In the genomic region with DNA sequence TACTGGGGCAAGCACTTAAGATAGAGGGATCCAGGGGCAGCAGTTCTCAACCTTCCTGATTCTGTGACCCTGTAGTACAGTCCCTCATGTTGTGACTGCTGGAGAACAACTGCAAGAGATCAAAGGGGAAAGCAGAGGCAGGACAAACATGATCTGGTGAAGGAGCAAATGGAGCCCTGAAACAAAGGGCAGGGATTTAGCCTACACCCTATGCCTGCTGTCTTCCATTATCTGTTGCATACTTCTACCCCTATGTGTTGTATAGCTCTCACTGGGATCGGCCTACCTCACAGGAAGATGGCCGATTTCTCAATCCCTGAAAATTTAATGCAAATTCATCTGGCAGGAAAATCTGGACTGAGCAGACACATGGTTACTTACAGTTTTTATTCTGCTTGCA, we compare ENCODE assay signal across 25 mouse cellular contexts.
DNase-seq lines count a peak whose midpoint lies in the region; ATAC-seq lines count a peak whose summit lies in the region.
"Had no signal": no experiment of that assay in that cellular context is flagged by ENCODE, and none has a peak within 500 bp of the region (broad histone marks: within the 10 kb centered on the region; RNA-seq: fewer than 3 reads in every experiment).

No protein-coding gene starts in this region.

- no peak overlapping the region for H3K9ac ChIP-seq in hindbrain, embryonic 12.5 days
- H3K9ac ChIP-seq in midbrain, embryonic 11.5 days (ENCODE audit: low read length), result no peak overlapping the region
- H3K9ac ChIP-seq in midbrain, embryonic 14.5 days (replicated peaks; ENCODE audit: low read length), result no peak overlapping the region
- H3K9ac ChIP-seq: embryonic facial prominence, embryonic 12.5 days; embryonic facial prominence, embryonic 15.5 days; hindbrain, embryonic 14.5 days had no signal

- no peak overlapping the region for H3K4me2 ChIP-seq in hindbrain, embryonic 12.5 days (replicated peaks)
- H3K4me2 ChIP-seq in midbrain, embryonic 11.5 days, result no peak overlapping the region
- no peak overlapping the region for H3K4me2 ChIP-seq in midbrain, embryonic 14.5 days (ENCODE audit: low read length)
- H3K4me2 ChIP-seq: embryonic facial prominence, embryonic 12.5 days; embryonic facial prominence, embryonic 15.5 days; heart, embryonic 11.5 days; hindbrain, embryonic 14.5 days had no signal

- H3K27me3 ChIP-seq in hindbrain, embryonic 10.5 days (ENCODE audit: insufficient read depth, poor library complexity, severe bottlenecking), result no peaks in the 10 kb centered on the region
- H3K27me3 ChIP-seq in hindbrain, embryonic 12.5 days, result no peaks in the 10 kb centered on the region
- no peaks in the 10 kb centered on the region for H3K27me3 ChIP-seq in midbrain, embryonic 11.5 days (ENCODE audit: control insufficient read depth, insufficient read depth, low read length)
- H3K27me3 ChIP-seq in midbrain, embryonic 14.5 days (ENCODE audit: control insufficient read depth, insufficient read depth, low read length), result no peaks in the 10 kb centered on the region
- H3K27me3 ChIP-seq: embryonic facial prominence, embryonic 12.5 days; embryonic facial prominence, embryonic 15.5 days had no signal

- H3K9me3 ChIP-seq in hindbrain, embryonic 10.5 days, result no peaks in the 10 kb centered on the region
- no peaks in the 10 kb centered on the region for H3K9me3 ChIP-seq in hindbrain, embryonic 12.5 days (replicated peaks)
- no peaks in the 10 kb centered on the region for H3K9me3 ChIP-seq in midbrain, embryonic 11.5 days (ENCODE audit: control insufficient read depth, low read length)
- H3K9me3 ChIP-seq in midbrain, embryonic 14.5 days (ENCODE audit: control insufficient read depth, low read length), result no peaks in the 10 kb centered on the region
- H3K9me3 ChIP-seq: embryonic facial prominence, embryonic 12.5 days; embryonic facial prominence, embryonic 15.5 days had no signal

- WGBS in hindbrain, embryonic 10.5 days, result 78% methylated on average over 2 of the region's 2 CpGs
- WGBS in hindbrain, embryonic 12.5 days, result 81% methylated on average over 2 of the region's 2 CpGs
- 61% methylated on average over 2 of the region's 2 CpGs for WGBS in midbrain, embryonic 11.5 days
- WGBS in midbrain, embryonic 14.5 days, result 65% methylated on average over 2 of the region's 2 CpGs

- peak overlapping the region; percentile 81 for H3K27ac ChIP-seq in hindbrain, embryonic 10.5 days
- H3K27ac ChIP-seq in hindbrain, embryonic 12.5 days, result no peak overlapping the region
- no peak overlapping the region; the same call in 1 of the 2 replicates for H3K27ac ChIP-seq in midbrain, embryonic 11.5 days (ENCODE audit: low read depth, low read length)
- no peak overlapping the region for H3K27ac ChIP-seq in midbrain, embryonic 14.5 days (replicated peaks; ENCODE audit: low read depth, low read length)
- H3K27ac ChIP-seq: embryonic facial prominence, embryonic 12.5 days; embryonic facial prominence, embryonic 15.5 days; hindbrain, embryonic 14.5 days; hindbrain, postnatal 0 days had no signal

- no peak for ATAC-seq in hindbrain, embryonic 12.5 days (ENCODE audit: low FRiP score)
- ATAC-seq in midbrain, embryonic 11.5 days (ENCODE audit: low FRiP score), result 0 out of 2 replicates have a peak, but pooled peaks have one; percentile 48
- no peak for ATAC-seq in midbrain, embryonic 14.5 days (ENCODE audit: low FRiP score, low TSS enrichment)
- no peak for ATAC-seq in megakaryocyte progenitor cell, adult 5-6 weeks (replicated peaks; ENCODE audit: poor library complexity)
- ATAC-seq: activated CD4-positive, CD25-positive, alpha-beta regulatory T cell, adult 4 months; CD4-positive, CD25-positive, alpha-beta regulatory T cell, adult 4 months; hindbrain, postnatal 0 days; inflammation-experienced regulatory T-cells, adult 6 months; intestine, embryonic 16.5 days; Patski had no signal

- no peak for DNase-seq in hindbrain, embryonic 10.5 days (ENCODE audit: low spot score)
- no peak for DNase-seq in midbrain, embryonic 11.5 days (ENCODE audit: low spot score, missing footprints)
- no peak for DNase-seq in midbrain, embryonic 14.5 days
- peak; percentile 53 for DNase-seq in R1 (ENCODE audit: low read depth, low spot score)
- DNase-seq: adrenal gland, postnatal 10 days; adrenal gland, postnatal 36 days; cerebellum, adult 18-20 months; cerebellum, adult 9-10 months; cerebellum, postnatal 25 days; gastrocnemius, postnatal 10 days; gastrocnemius, postnatal 36 days; heart, postnatal 36 days; kidney, adult 18-20 months had no signal

- no peak overlapping the region for H3K4me3 ChIP-seq in hindbrain, embryonic 10.5 days
- H3K4me3 ChIP-seq in hindbrain, embryonic 12.5 days, result no peak overlapping the region
- no peak overlapping the region for H3K4me3 ChIP-seq in midbrain, embryonic 11.5 days (ENCODE audit: low read depth, low read length)
- H3K4me3 ChIP-seq in midbrain, embryonic 14.5 days (replicated peaks; ENCODE audit: low read depth, low read length), result no peak overlapping the region
- H3K4me3 ChIP-seq: embryonic facial prominence, embryonic 12.5 days; embryonic facial prominence, embryonic 15.5 days had no signal

- no peaks in the 10 kb centered on the region for H3K36me3 ChIP-seq in hindbrain, embryonic 10.5 days
- no peaks in the 10 kb centered on the region for H3K36me3 ChIP-seq in hindbrain, embryonic 12.5 days
- H3K36me3 ChIP-seq in midbrain, embryonic 11.5 days (ENCODE audit: control insufficient read depth, insufficient read depth, low read length), result no peaks in the 10 kb centered on the region
- H3K36me3 ChIP-seq in midbrain, embryonic 14.5 days (ENCODE audit: control insufficient read depth, insufficient read depth, low read length), result no peaks in the 10 kb centered on the region
- H3K36me3 ChIP-seq: embryonic facial prominence, embryonic 12.5 days; embryonic facial prominence, embryonic 15.5 days had no signal

- H3K4me1 ChIP-seq in hindbrain, embryonic 10.5 days (replicated peaks), result peaks cover 23% of the 10 kb centered on the region
- peaks cover 6% of the 10 kb centered on the region; the same call in 1 of the 2 replicates for H3K4me1 ChIP-seq in hindbrain, embryonic 12.5 days
- peaks cover 8% of the 10 kb centered on the region for H3K4me1 ChIP-seq in midbrain, embryonic 11.5 days (ENCODE audit: control insufficient read depth, insufficient read depth, low read length)
- 0 out of 2 replicates have a peak, but pooled peaks cover 5% of the 10 kb centered on the region for H3K4me1 ChIP-seq in midbrain, embryonic 14.5 days (ENCODE audit: control insufficient read depth, insufficient read depth, low read length)
- H3K4me1 ChIP-seq: embryonic facial prominence, embryonic 12.5 days; embryonic facial prominence, embryonic 15.5 days had no signal
